Mouse (Mus musculus): ENCODE results near the gene Gm20806. TPM values are rescaled to one million over a fixed set of nuclear protein-coding genes. Genes with fewer than 3 reads are reported as not detected.
"Not testable (repeated sequence)": the region's sequence is repeated elsewhere in the genome, so short reads cannot be mapped to it uniquely, and the experiment has no call there.

The Gm20806 gene
- not detected in 2 replicates for polyA plus RNA-seq (2012; rRNA removed)

GRCm38 (mm10) chrY:78837956-78838355 is at the start of gene Gm20806:
Gene Gm20806, minus strand, starts transcription at chrY:78838056.
- whole genome bisulfite sequencing = no CpG with 5 or more reads among the region's 4 CpGs
- H3K4me3 ChIP-seq (ENCODE audit: insufficient read depth, low read depth, low read length); H3K36me3 ChIP-seq (ENCODE audit: control insufficient read depth, insufficient read depth, low read length); H3K27ac ChIP-seq (ENCODE audit: insufficient read depth, low read depth, low read length); H3K27me3 ChIP-seq (replicated peaks; ENCODE audit: control insufficient read depth, insufficient read depth, low read length); DNase-seq; H3K4me1 ChIP-seq (ENCODE audit: control insufficient read depth, insufficient read depth, low read length): not testable (repeated sequence)
